Mouse (Mus musculus) layer of hippocampus, adult 18-20 months (tissue): ENCODE data around the gene Rassf8. TPM values are rescaled to one million over a fixed set of nuclear protein-coding genes. Genes with fewer than 3 reads are reported as not detected.

Experiments used
- DNase-seq, 2 experiments: peaks; one replicate each; pipeline ENCODE4 v3.0.0; 2022; ENCODE audit warnings: low spot score in 2 of 2
- total RNA-seq, 2 experiments: library from RNA; stranded (reverse); gene quantifications; 2 replicates each; pipeline ENCODE4 v1.2.3; 2021

Gene Rassf8
- total RNA-seq, 2 experiments from 2014 or later = 23.7 to 27.3 TPM

GRCm38 (mm10) chr6:145822218-145822617 lies 75.7 kb downstream of the Rassf8 start:
- DNase-seq = no peak

GRCm38 (mm10) chr6:145823103-145823502 lies 76.6 kb downstream of the Rassf8 start:
- DNase-seq = no peak

DNA sequence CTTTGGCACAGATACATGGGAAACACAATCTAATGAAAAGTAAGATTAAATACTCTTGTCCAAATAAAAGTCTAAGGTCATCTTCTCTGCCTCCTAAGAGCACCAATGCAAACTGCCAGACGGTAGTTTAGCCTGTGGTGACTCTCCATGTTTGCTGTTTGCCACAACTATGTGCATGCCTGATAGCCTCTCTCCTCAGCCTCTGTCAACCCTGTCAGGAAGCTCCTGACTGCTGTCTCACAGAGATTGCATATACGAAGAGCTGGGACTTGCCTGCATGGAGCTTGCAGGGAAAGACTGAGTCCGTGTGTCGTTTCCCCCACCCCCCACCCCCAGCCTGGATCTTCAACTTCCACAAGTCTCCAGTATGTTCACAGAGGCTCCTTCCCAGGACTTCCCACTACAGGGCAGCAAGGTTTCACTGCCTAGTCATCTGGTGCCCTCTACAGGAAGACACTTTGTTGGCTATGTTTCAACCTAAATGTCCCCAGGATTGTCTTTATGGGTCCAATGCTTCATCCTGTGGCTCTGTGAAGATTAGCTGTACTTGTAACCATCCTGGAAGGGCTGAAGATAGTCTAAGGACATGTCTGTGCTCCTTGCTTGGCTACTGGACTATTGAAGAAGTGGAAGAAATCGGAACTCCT lies 77.2 kb downstream of the Rassf8 start:
- DNase-seq = peak in 1 of 2 experiments; percentile 24

GRCm38 (mm10) chr6:145826305-145826704 lies 79.8 kb downstream of the Rassf8 start:
- DNase-seq = no peak

DNA sequence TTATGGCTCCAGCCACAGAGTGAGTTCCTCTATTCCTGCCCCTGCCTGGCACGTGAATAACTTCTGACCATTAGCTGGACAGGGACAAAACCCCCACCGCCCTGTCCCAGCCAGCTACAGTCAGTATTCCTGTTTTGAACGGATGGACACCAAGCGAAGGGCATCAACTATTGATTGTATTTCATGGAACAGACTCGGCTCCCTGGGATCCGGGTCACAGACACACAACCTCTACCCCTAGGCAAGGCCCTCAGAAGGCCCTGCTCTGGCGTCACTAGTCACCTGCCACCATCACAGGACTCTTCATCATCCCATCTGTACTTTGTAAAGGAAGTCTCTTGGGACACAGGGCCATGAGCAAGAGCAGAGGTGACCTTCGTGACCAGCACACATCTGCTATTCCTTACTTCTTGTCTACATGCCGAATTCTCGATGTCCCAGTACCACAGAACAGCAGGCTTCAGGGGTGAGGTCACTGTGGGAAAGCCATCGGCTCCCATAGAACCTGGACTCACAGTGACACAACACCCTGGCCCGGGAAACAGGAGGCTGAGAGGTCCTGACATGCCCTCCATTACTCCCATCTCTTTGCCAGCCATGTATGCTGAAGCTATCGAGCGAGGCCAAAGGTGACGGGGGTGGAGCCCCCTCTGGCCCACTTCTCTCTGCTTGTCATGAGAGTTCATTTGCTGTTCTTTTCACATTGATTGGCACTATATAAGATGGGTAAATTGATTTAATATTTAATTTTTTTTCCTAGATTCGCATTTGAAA lies 82.7 kb downstream of the Rassf8 start:
- no peak for DNase-seq

- DNase-seq = peak; percentile 52 to 73
Measured at GRCm38 (mm10) chr6:145830117-145830516, 83.6 kb downstream of the Rassf8 start.

- peak in 1 of 2 experiments; percentile 26 for DNase-seq
Measured at GRCm38 (mm10) chr6:145830617-145831016, 84.1 kb downstream of the Rassf8 start.

DNA sequence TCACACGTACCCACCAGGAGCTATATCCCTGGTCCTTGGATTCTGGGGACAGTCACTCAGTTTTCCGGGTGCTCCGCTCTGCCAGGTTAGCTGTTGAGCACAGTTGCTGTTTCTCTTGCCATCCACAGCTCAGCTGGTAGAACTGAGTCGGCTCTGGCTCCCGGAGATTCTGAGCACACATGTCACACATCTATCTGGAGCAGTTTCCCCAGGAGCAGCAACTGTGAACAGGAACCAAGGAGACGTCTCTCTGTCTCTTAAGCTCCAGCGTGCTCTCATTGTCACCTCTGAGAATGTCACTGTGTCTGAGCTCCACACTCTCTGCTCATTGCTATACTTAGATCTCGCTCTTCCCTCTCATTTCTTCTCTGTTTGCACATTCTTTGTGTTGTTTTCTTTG lies 86.4 kb downstream of the Rassf8 start:
- DNase-seq = no peak

GRCm38 (mm10) chr6:145835359-145835758 lies 88.8 kb downstream of the Rassf8 start:
- DNase-seq = no peak

DNA sequence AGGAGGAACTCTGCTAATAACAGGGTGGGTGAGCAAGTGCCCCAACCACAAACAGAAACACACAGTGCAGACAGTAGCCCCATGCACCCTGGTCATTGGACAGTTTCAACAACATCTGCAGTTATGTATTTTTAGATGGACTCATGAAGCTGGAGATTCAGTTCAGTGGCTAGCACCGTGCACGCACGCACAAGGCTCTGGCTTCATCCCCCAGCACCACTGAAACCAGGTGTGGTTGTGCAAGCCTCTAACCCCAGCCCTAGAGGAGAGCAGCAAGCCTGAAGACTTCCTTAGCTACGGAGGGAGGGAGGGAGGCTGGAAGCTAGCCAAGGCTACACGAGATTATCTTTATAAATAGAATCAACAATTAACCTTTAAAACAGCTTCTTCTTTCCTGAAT lies 99.1 kb downstream of the Rassf8 start:
- no peak for DNase-seq

GRCm38 (mm10) chr6:145846076-145846475 lies 99.5 kb downstream of the Rassf8 start:
- DNase-seq = no peak

- DNase-seq = no peak
Measured at GRCm38 (mm10) chr6:145846948-145847347, 100.4 kb downstream of the Rassf8 start.

DNA sequence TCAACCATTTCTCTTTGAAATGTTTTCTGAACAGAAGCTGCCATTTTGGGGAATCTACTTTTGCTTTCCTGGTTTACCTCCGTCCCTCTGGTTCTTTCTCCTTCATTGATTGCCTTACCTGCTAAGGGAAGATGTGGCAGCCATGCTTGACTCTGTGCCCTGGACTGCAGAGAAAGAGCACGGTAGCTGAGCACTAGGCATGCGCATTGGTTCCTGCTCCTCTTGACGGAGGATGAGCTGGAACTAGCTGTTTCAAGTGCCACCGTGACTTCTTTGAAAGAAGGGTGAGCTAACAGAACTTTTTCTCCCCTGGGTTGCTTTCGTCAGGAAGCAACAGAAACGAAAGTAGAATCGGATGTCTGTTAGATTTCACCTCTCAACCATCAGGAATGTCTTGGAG lies 101.1 kb downstream of the Rassf8 start:
- no peak for DNase-seq

DNA sequence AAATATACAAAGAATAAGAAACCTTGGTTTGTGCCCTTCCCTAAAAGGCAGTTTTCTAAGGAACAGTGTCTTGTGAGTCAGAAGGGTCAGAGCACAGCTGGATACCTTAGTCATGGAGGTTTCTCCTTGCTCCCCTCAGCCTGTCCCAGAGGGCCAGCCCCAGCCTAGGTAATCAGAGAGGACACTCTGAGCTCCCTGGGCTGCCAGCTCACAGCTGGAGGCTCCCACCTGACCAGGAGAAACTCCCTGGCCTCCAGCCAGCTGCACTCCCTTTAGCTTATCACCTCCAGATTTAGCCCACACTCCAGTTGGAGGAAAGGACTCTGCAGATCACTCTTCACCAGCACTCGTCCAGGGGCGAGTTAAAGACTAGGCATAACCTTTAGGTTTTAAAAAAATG lies 104.2 kb downstream of the Rassf8 start:
- DNase-seq = no peak

GRCm38 (mm10) chr6:145851956-145852355 lies 105.4 kb downstream of the Rassf8 start:
- no peak for DNase-seq

DNA sequence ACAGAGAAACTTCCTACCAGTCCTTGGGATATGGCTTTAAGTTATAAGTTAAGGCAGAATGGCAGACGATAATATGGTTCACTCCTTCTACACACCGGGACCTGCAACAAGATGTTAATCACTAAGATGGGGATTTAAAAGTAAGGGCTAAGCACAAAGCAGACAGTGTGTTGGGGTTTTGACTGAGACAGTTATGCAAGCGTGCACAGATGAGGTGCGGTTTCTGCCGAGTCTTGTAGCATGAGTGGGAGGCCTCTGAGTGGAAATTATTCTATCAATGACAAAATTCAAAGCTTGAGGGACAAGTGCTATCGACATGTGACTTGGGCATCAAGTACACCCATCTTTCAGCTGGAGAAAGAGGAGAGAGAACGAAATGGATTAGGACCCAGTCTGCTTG lies 106.2 kb downstream of the Rassf8 start:
- peak in 1 of 2 experiments; percentile 67 for DNase-seq

GRCm38 (mm10) chr6:145853356-145854079 lies 107.0 kb downstream of the Rassf8 start:
- no peak for DNase-seq

DNA sequence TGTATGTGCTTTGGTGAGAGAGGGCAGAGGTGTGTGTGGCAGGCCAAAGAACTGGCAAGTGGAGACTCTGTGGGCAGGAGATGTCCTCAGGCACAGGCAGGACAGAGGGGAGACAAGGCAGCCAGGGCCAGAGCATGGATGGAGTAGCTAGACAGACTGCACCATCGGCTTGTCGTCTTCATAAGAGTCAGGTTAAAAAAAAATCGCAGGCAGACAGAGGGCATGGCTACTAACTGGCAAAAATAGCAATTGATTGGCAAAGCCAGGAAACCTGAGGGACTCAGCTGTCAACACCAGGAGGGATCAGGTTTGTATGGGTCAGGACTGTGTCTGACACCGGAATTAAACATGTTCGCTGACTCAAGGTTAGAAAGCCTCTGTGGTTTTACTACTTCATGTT lies 108.2 kb downstream of the Rassf8 start:
- DNase-seq = no peak

GRCm38 (mm10) chr6:145855720-145856551 lies 109.4 kb downstream of the Rassf8 start:
- DNase-seq = peak; percentile 97 to 99

- DNase-seq = no peak
Measured at GRCm38 (mm10) chr6:145857428-145857827, 110.9 kb downstream of the Rassf8 start.

DNA sequence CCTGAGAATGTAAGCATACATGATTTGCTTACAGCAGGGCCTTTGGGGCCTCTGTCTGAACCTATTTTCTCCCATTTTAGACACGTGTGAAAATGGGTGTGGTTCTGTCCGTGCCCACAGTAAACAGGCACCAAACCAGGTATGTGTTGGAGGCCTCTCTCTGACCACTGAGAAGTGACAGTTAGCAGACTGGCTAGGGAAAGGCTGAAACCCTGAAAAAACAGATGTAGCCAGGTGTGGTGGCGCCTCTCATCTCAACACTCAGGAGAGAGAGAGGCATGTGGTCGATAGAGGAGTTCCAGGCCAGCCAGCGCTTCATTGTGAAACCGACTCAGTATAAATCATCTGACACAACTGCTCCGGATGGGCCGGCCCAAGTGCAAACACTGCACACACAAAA lies 111.9 kb downstream of the Rassf8 start:
- no peak for DNase-seq
